Mouse (Mus musculus) embryonic facial prominence, embryonic 10.5 days (tissue): ENCODE results near the gene Kcna1. TPM values are rescaled to one million over a fixed set of nuclear protein-coding genes. Genes with fewer than 3 reads are reported as not detected.

Source experiments
- DNase-seq: peaks from one replicate; pipeline ENCODE4 v3.0.0-alpha.2; 2017; ENCODE audit warnings: low spot score
- H3K27ac ChIP-seq: fragments of 300-500 bp; sonication (generic); replicated peaks from 2 replicates; pipeline ENCODE4 v1.5.1; 2016; ENCODE audit warnings: mild to moderate bottlenecking
- H3K27me3 ChIP-seq: fragments of 300-500 bp; sonication (generic); replicated peaks from 2 replicates; pipeline ENCODE4 v1.6.1; 2016; ENCODE audit warnings: low read depth, mild to moderate bottlenecking; ENCODE audit not compliant: poor library complexity, severe bottlenecking
- H3K36me3 ChIP-seq: fragments of 300-500 bp; sonication (generic); replicated peaks from 2 replicates; pipeline ENCODE4 v1.6.1; 2016; ENCODE audit warnings: mild to moderate bottlenecking, moderate library complexity
- H3K4me1 ChIP-seq: fragments of 300-500 bp; sonication (generic); 2 replicates; pipeline ENCODE4 v1.6.1; 2016
- H3K4me3 ChIP-seq: fragments of 300-500 bp; sonication (generic); 2 replicates; pipeline ENCODE4 v1.5.1; 2016; ENCODE audit warnings: mild to moderate bottlenecking, moderate library complexity
- H3K9me3 ChIP-seq: fragments of 300-500 bp; sonication (generic); 2 replicates; pipeline ENCODE4 v1.6.1; 2016; ENCODE audit warnings: mild to moderate bottlenecking
- WGBS: fragments of 180-500 bp; shearing (Covaris S2); methylation state at CpG from one replicate; pipeline ENCODE4 v1.1.7; 2016; 5-methylcytosine and 5-hydroxymethylcytosine counted together
- polyA plus RNA-seq: library from polyadenylated mRNA; unstranded; fragments of >200 nt; fragmentation: Nextera tagmentation; extraction: Ambion mirVana; gene quantifications from 2 replicates; pipeline ENCODE4 v1.2.1, GENCODE M21; 2016

Gene Kcna1
- polyA plus RNA-seq, 1 experiment from 2014 or later: 0.82 TPM

- H3K27me3 ChIP-seq: no peaks in the 10 kb centered on the region
- no peak overlapping the region for H3K4me3 ChIP-seq
- DNase-seq: no peak
- H3K27ac ChIP-seq: no peak overlapping the region
- 83% methylated on average over 8 of the region's 8 CpGs for WGBS
- H3K9me3 ChIP-seq: no peaks in the 10 kb centered on the region
- no peaks in the 10 kb centered on the region for H3K36me3 ChIP-seq
- H3K4me1 ChIP-seq: peaks cover 6% of the 10 kb centered on the region
Measured at GRCm38 (mm10) chr6:126594365-126594764, 51.8 kb downstream of the Kcna1 start.

GRCm38 (mm10) chr6:126593336-126593735 lies 52.8 kb downstream of the Kcna1 start:
- Histone ChIP-seq H3K36me3 (no peaks in the 10 kb centered on the region), H3K4me3 (no peak overlapping the region), H3K27me3 (no peaks in the 10 kb centered on the region), H3K27ac (no peak overlapping the region), H3K4me1 (peaks cover 6% of the 10 kb centered on the region), H3K9me3 (no peaks in the 10 kb centered on the region)
- 86% methylated on average over 4 of the region's 4 CpGs for WGBS
- DNase-seq: no peak

Other genes with a start within 250 kb of the Kcna1 start
- 3.6 and 4.0 TPM in 2 replicates for gene Kcna5, start 111.0 kb downstream of the Kcna1 start, polyA plus RNA-seq
- gene Kcna6, start 94.3 kb upstream of the Kcna1 start, polyA plus RNA-seq: 6.7 and 8.1 TPM in 2 replicates
- gene Ndufa9, start 202.8 kb upstream of the Kcna1 start, polyA plus RNA-seq: 192 and 195 TPM in 2 replicates
- gene Akap3, start 206.7 kb upstream of the Kcna1 start, polyA plus RNA-seq: 0.06 and 0.09 TPM in 2 replicates